Mouse (Mus musculus): Measurements from ENCODE around the gene Pik3cg. TPM values are rescaled to one million over a fixed set of nuclear protein-coding genes. Genes with fewer than 3 reads are reported as not detected.
"Not testable (repeated sequence)": the region's sequence is repeated elsewhere in the genome, so short reads cannot be mapped to it uniquely, and the experiment has no call there.

The Pik3cg gene
- 1.9 and 2.4 TPM in 2 replicates for polyA plus RNA-seq (2012; rRNA removed)
- polyA plus RNA-seq (2014; fragmentation: Nextera tagmentation; extraction: Ambion mirVana), result 3.5 and 5.1 TPM in 2 replicates

GRCm38 (mm10) chr12:32207948-32208891 lies at the start of gene Pik3cg:
Pik3cg (minus strand) TSS chr12:32208659.
- Histone ChIP-seq H3K4me2 (ENCODE audit: low read depth) (peak within 1 kb of the TSS; percentile 61), H3K27ac (peak within 1 kb of the TSS; percentile 32), H3K9ac (replicated peaks) (peak within 1 kb of the TSS; percentile 19), H3K9me3 (ENCODE audit: control insufficient read depth, low read length) (no peaks in the 10 kb centered on the region), H3K27me3 (ENCODE audit: control insufficient read depth, insufficient read depth, low read length) (no peaks in the 10 kb centered on the region), H3K4me1 (replicated peaks; ENCODE audit: control insufficient read depth in 2 of 2, insufficient read depth in 2 of 2, low read length in 1 of 2) (peaks cover 0 to 18% of the 10 kb centered on the region in 2 experiments; a peak in 2 of 4 replicates), H3K4me3 (ENCODE audit: insufficient read depth in 1 of 2, low read depth in 2 of 2, low read length in 2 of 2) (peak within 1 kb of the TSS; percentile 56 to 86), H3K36me3 (replicated peaks; ENCODE audit: control insufficient read depth, insufficient read depth, low read depth) (no peaks in the 10 kb centered on the region)
- ATAC-seq (ENCODE audit: insufficient read depth) (peak; percentile 66), DNase-seq (ENCODE audit: low read depth in 3 of 3, low spot score in 3 of 3) (peak; percentile 22 to 41 (median 23))
- WGBS (ENCODE audit: insufficient replicate concordance), result 3% methylated on average over 22 of the region's 22 CpGs
- TF ChIP-seq CTCF (IDR thresholded peaks at IDR 0.05; ENCODE audit: low read depth), result no peak
- no peak for TF ChIP-seq EP300 (IDR thresholded peaks at IDR 0.05; ENCODE audit: low read depth)

GRCm38 (mm10) chr12:32248483-32248882 lies 40.0 kb upstream of the Pik3cg start:
- no peaks in the 10 kb centered on the region for H3K9me3 ChIP-seq (ENCODE audit: control insufficient read depth, low read length)
- H3K9ac ChIP-seq (replicated peaks), result no peak overlapping the region
- no peak overlapping the region for H3K4me2 ChIP-seq (ENCODE audit: low read depth)
- DNase-seq (ENCODE audit: low read depth in 3 of 3, low spot score in 3 of 3) (no peak), ATAC-seq (ENCODE audit: insufficient read depth) (no peak)
- peaks cover 0 to 3% of the 10 kb centered on the region in 2 experiments; a peak in 2 of 4 replicates for H3K4me1 ChIP-seq (replicated peaks; ENCODE audit: control insufficient read depth in 2 of 2, insufficient read depth in 2 of 2, low read length in 1 of 2)
- no peak overlapping the region for H3K27ac ChIP-seq
- WGBS (ENCODE audit: insufficient replicate concordance), result 44% methylated on average over 2 of the region's 2 CpGs
- TF ChIP-seq EP300 (IDR thresholded peaks at IDR 0.05; ENCODE audit: low read depth) (no peak), CTCF (IDR thresholded peaks at IDR 0.05; ENCODE audit: low read depth) (no peak)
- H3K4me3 ChIP-seq (ENCODE audit: insufficient read depth in 1 of 2, low read depth in 2 of 2, low read length in 2 of 2), result no peak overlapping the region
- H3K36me3 ChIP-seq (replicated peaks; ENCODE audit: control insufficient read depth, insufficient read depth, low read depth), result no peaks in the 10 kb centered on the region
- H3K27me3 ChIP-seq (ENCODE audit: control insufficient read depth, insufficient read depth, low read length), result no peaks in the 10 kb centered on the region

GRCm38 (mm10) chr12:32245566-32246233 lies 37.2 kb upstream of the Pik3cg start:
- Histone ChIP-seq H3K4me1 (replicated peaks; ENCODE audit: control insufficient read depth in 2 of 2, insufficient read depth in 2 of 2, low read length in 1 of 2) (peaks cover 0 to 16% of the 10 kb centered on the region in 2 experiments; a peak in 2 of 4 replicates), H3K36me3 (replicated peaks; ENCODE audit: control insufficient read depth, insufficient read depth, low read depth) (no peaks in the 10 kb centered on the region), H3K27ac (no peak overlapping the region), H3K27me3 (ENCODE audit: control insufficient read depth, insufficient read depth, low read length) (no peaks in the 10 kb centered on the region), H3K9ac (replicated peaks) (no peak overlapping the region), H3K4me3 (ENCODE audit: insufficient read depth in 1 of 2, low read depth in 2 of 2, low read length in 2 of 2) (no peak overlapping the region), H3K9me3 (ENCODE audit: control insufficient read depth, low read length) (no peaks in the 10 kb centered on the region), H3K4me2 (ENCODE audit: low read depth) (no peak overlapping the region)
- WGBS (ENCODE audit: insufficient replicate concordance), result 69% methylated on average over 5 of the region's 5 CpGs
- ATAC-seq (ENCODE audit: insufficient read depth) (no peak), DNase-seq (ENCODE audit: low read depth in 3 of 3, low spot score in 3 of 3) (peak in 2 of 3 experiments; percentile 32 to 41)
- TF ChIP-seq CTCF (IDR thresholded peaks at IDR 0.05; ENCODE audit: low read depth), result peak; percentile 71
- TF ChIP-seq EP300 (IDR thresholded peaks at IDR 0.05; ENCODE audit: low read depth), result no peak

GRCm38 (mm10) chr12:32243586-32243985 lies 35.1 kb upstream of the Pik3cg start:
- no peak overlapping the region for H3K9ac ChIP-seq (replicated peaks)
- no peaks in the 10 kb centered on the region for H3K9me3 ChIP-seq (ENCODE audit: control insufficient read depth, low read length)
- no peak overlapping the region for H3K4me3 ChIP-seq (ENCODE audit: insufficient read depth in 1 of 2, low read depth in 2 of 2, low read length in 2 of 2)
- 67% methylated on average over 1 of the region's 1 CpGs for WGBS (ENCODE audit: insufficient replicate concordance)
- no peaks in the 10 kb centered on the region for H3K27me3 ChIP-seq (ENCODE audit: control insufficient read depth, insufficient read depth, low read length)
- peaks cover 5 to 29% of the 10 kb centered on the region in 2 experiments; a peak in 3 of 4 replicates for H3K4me1 ChIP-seq (replicated peaks; ENCODE audit: control insufficient read depth in 2 of 2, insufficient read depth in 2 of 2, low read length in 1 of 2)
- no peak for DNase-seq (ENCODE audit: low read depth in 3 of 3, low spot score in 3 of 3)
- ATAC-seq (ENCODE audit: insufficient read depth), result peak; percentile 22; the same call in 1 of the 2 replicates
- no peak overlapping the region for H3K27ac ChIP-seq
- TF ChIP-seq CTCF (IDR thresholded peaks at IDR 0.05; ENCODE audit: low read depth), result no peak
- no peaks in the 10 kb centered on the region for H3K36me3 ChIP-seq (replicated peaks; ENCODE audit: control insufficient read depth, insufficient read depth, low read depth)
- no peak overlapping the region for H3K4me2 ChIP-seq (ENCODE audit: low read depth)

GRCm38 (mm10) chr12:32239134-32239533 lies 30.7 kb upstream of the Pik3cg start:
- H3K27me3 ChIP-seq (ENCODE audit: control insufficient read depth, insufficient read depth, low read length); H3K36me3 ChIP-seq (replicated peaks; ENCODE audit: control insufficient read depth, insufficient read depth, low read depth); H3K4me3 ChIP-seq (ENCODE audit: insufficient read depth in 1 of 2, low read depth in 2 of 2, low read length in 2 of 2); H3K4me2 ChIP-seq (ENCODE audit: low read depth); H3K27ac ChIP-seq; H3K9ac ChIP-seq (replicated peaks); H3K9me3 ChIP-seq (ENCODE audit: control insufficient read depth, low read length): not testable (repeated sequence)
- peak; percentile 49 to 63 (median 62) for DNase-seq (ENCODE audit: low read depth in 3 of 3, low spot score in 3 of 3)
- peaks cover 5 to 31% of the 10 kb centered on the region in 2 experiments; a peak in 3 of 4 replicates for H3K4me1 ChIP-seq (replicated peaks; ENCODE audit: control insufficient read depth in 2 of 2, insufficient read depth in 2 of 2, low read length in 1 of 2)
- peak; percentile 77 for ATAC-seq (ENCODE audit: insufficient read depth)
- WGBS (ENCODE audit: insufficient replicate concordance), result 49% methylated on average over 3 of the region's 3 CpGs
